Mouse (Mus musculus) thymus, adult 2 months (tissue): Measurements from ENCODE around the gene Ptges2.

Source experiments
- CTCF ChIP-seq: fragments of 200-500 bp; IDR thresholded peaks from 2 replicates; pipeline ENCODE4 v1.5.1; 2012; ENCODE audit warnings: mild to moderate bottlenecking, control low read depth, low read length, moderate library complexity, borderline replicate concordance; ENCODE audit not compliant: control insufficient read depth, poor library complexity, insufficient read depth; ENCODE audit errors: extremely low read depth
- POLR2A ChIP-seq: fragments of 200-500 bp; IDR thresholded peaks from 2 replicates; pipeline ENCODE4 v1.6.1; 2012; ENCODE audit warnings: mild to moderate bottlenecking, low read length, control low read depth, moderate library complexity; ENCODE audit not compliant: control insufficient read depth, poor library complexity, insufficient read depth; ENCODE audit errors: extremely low read depth

DNA sequence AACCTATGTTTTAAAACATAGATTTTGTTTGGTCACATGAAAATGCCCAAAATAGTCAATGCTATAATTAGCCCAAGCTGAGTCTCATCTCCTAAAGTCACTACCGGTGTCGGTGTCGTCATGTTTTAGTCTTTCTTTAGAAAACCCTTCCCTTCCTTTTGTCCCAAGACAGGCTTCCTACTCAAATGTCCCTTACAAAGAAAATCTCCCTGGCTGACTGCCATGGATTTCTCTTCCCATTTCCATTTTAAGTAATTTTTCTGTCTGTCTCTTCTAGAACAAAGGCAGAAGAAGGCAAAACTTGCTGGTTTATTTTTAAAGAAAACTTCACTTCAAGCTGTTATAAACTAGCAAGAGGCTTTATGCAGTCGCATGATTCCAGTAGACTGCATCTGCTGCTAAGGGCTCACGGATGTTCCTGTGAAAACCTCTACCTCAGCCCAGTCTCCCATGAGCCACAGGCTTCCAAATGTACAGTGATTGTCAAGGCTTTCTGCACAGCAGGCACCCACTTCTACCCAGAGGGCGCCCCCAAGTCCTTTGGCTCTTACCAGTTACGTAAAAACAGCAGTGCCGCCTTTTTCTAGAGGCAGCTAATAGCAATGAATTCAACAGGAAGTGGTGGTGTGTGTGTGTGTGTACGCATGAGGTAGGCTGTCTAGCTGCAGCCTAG is 51.7 kb downstream of the Ptges2 start:
- TF ChIP-seq POLR2A (no peak), CTCF (no peak)
